ENCODE assay signal across 32 mouse cellular contexts in the genomic region with DNA sequence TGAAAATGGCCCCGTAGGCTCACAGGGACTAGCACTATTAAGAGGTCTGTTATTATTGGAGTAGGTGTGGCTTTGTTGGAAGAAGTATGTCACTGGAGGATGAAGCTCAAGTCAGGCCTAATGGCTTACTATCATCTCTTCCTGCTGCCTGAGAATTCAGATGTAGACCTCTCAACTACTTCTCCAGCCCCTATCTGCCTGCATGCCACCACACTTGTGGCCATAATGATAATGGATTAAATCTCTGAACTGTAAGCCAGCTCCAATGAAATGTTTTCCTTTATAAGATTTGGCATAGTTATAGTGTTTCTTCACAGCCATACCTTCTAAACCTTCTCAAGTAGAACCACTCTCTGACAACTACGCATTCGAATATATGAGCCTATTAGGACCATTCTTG. TPM values are rescaled to one million over a fixed set of nuclear protein-coding genes. Genes with fewer than 3 reads are reported as not detected.
"Had no signal": no experiment of that assay in that cellular context is flagged by ENCODE, and none has a peak within 500 bp of the region (broad histone marks: within the 10 kb centered on the region; RNA-seq: fewer than 3 reads in every experiment).

No protein-coding gene starts in this region.

- H3K27me3 ChIP-seq: heart, embryonic 13.5 days; heart, embryonic 15.5 days; hindbrain, embryonic 12.5 days; hindbrain, embryonic 13.5 days; hindbrain, embryonic 15.5 days; intestine, embryonic 15.5 days; kidney, embryonic 15.5 days had no signal

- H3K9me3 ChIP-seq: heart, embryonic 12.5 days; heart, embryonic 13.5 days; heart, embryonic 15.5 days; hindbrain, embryonic 10.5 days; hindbrain, embryonic 12.5 days; hindbrain, embryonic 13.5 days; hindbrain, embryonic 15.5 days; intestine, embryonic 15.5 days; kidney, embryonic 15.5 days had no signal

- H3K9ac ChIP-seq: heart, embryonic 12.5 days; heart, embryonic 13.5 days; heart, embryonic 15.5 days; hindbrain, embryonic 12.5 days; hindbrain, embryonic 13.5 days; hindbrain, embryonic 14.5 days; hindbrain, embryonic 15.5 days; intestine, embryonic 15.5 days; kidney, embryonic 15.5 days had no signal

- H3K36me3 ChIP-seq: heart, embryonic 12.5 days; heart, embryonic 13.5 days; heart, embryonic 15.5 days; hindbrain, embryonic 10.5 days; hindbrain, embryonic 12.5 days; hindbrain, embryonic 13.5 days; hindbrain, embryonic 15.5 days; intestine, embryonic 15.5 days; kidney, embryonic 15.5 days had no signal

- H3K4me1 ChIP-seq: heart, embryonic 12.5 days; heart, embryonic 13.5 days; heart, embryonic 15.5 days; hindbrain, embryonic 10.5 days; hindbrain, embryonic 12.5 days; hindbrain, embryonic 13.5 days; hindbrain, embryonic 15.5 days; intestine, embryonic 15.5 days; kidney, embryonic 15.5 days had no signal

- H3K4me3 ChIP-seq: heart, embryonic 12.5 days; heart, embryonic 13.5 days; heart, embryonic 15.5 days; hindbrain, embryonic 10.5 days; hindbrain, embryonic 12.5 days; hindbrain, embryonic 13.5 days; hindbrain, embryonic 15.5 days; intestine, embryonic 15.5 days; kidney, embryonic 15.5 days; layer of hippocampus, adult 2 months; left cerebral cortex, adult 2 months had no signal

- H3K27ac ChIP-seq: heart, embryonic 13.5 days; heart, embryonic 15.5 days; hindbrain, embryonic 10.5 days; hindbrain, embryonic 12.5 days; hindbrain, embryonic 13.5 days; hindbrain, embryonic 14.5 days; hindbrain, embryonic 15.5 days; hindbrain, postnatal 0 days; intestine, embryonic 15.5 days; kidney, embryonic 15.5 days; kidney, postnatal 0 days; layer of hippocampus, adult 2 months; left cerebral cortex, adult 2 months had no signal

- DNase-seq: heart, postnatal 10 days; heart, postnatal 14 days; heart, postnatal 36 days; heart, postnatal 4 days; kidney, adult 11 months; kidney, adult 18-20 months; kidney, adult 2 months; kidney, adult 8-10 months; kidney, adult 9 months; kidney, postnatal 10 days; kidney, postnatal 14 days; kidney, postnatal 25 days; kidney, postnatal 36 days; kidney, postnatal 4 days; layer of hippocampus, adult 9-11 months; layer of hippocampus, postnatal 36 days had no signal

RNA-seq across cellular contexts. Expression of a gene that starts 27.0 kb away (rescaled TPM):
- total RNA-seq: hematopoietic stem cell, adult 5-6 weeks had no signal
- polyA plus RNA-seq: inflammation-experienced regulatory T-cells, adult 6 months had no signal
